Comparison of ENCODE assay signal across 35 mouse cellular contexts in genomic region chr14:123582433-123582832, GRCm38 (mm10). TPM values are rescaled to one million over a fixed set of nuclear protein-coding genes. Genes with fewer than 3 reads are reported as not detected.
"Had no signal": no experiment of that assay in that cellular context is flagged by ENCODE, and none has a peak within 500 bp of the region (broad histone marks: within the 10 kb centered on the region; RNA-seq: fewer than 3 reads in every experiment).

No protein-coding gene starts in this region.

- H3K4me3 ChIP-seq: heart, embryonic 13.5 days; heart, embryonic 15.5 days; hindbrain, embryonic 10.5 days; hindbrain, embryonic 12.5 days; hindbrain, embryonic 13.5 days; hindbrain, embryonic 15.5 days; intestine, embryonic 15.5 days; kidney, embryonic 15.5 days; layer of hippocampus, adult 2 months; left cerebral cortex, adult 2 months had no signal

- H3K4me2 ChIP-seq: heart, embryonic 11.5 days; heart, embryonic 13.5 days; heart, embryonic 15.5 days; hindbrain, embryonic 12.5 days; hindbrain, embryonic 13.5 days; hindbrain, embryonic 14.5 days; hindbrain, embryonic 15.5 days; intestine, embryonic 15.5 days; kidney, embryonic 15.5 days had no signal

- ATAC-seq: hindbrain, embryonic 16.5 days; hindbrain, postnatal 0 days; inflammation-experienced regulatory T-cells, adult 6 months; intestine, embryonic 15.5 days; intestine, embryonic 16.5 days; intestine, postnatal 0 days had no signal

- H3K27ac ChIP-seq: heart, embryonic 13.5 days; heart, embryonic 15.5 days; hindbrain, embryonic 10.5 days; hindbrain, embryonic 12.5 days; hindbrain, embryonic 13.5 days; hindbrain, embryonic 14.5 days; hindbrain, embryonic 15.5 days; hindbrain, postnatal 0 days; intestine, embryonic 15.5 days; kidney, embryonic 15.5 days; kidney, postnatal 0 days; layer of hippocampus, adult 2 months; left cerebral cortex, adult 2 months had no signal

- H3K4me1 ChIP-seq: heart, embryonic 13.5 days; heart, embryonic 15.5 days; hindbrain, embryonic 12.5 days; hindbrain, embryonic 13.5 days; hindbrain, embryonic 15.5 days; intestine, embryonic 15.5 days; kidney, embryonic 15.5 days had no signal

- H3K9ac ChIP-seq: heart, embryonic 13.5 days; heart, embryonic 15.5 days; hindbrain, embryonic 12.5 days; hindbrain, embryonic 13.5 days; hindbrain, embryonic 14.5 days; hindbrain, embryonic 15.5 days; intestine, embryonic 15.5 days; kidney, embryonic 15.5 days had no signal

- DNase-seq: heart, postnatal 10 days; heart, postnatal 14 days; heart, postnatal 36 days; heart, postnatal 4 days; kidney, adult 11 months; kidney, adult 18-20 months; kidney, adult 2 months; kidney, adult 8-10 months; kidney, adult 9 months; kidney, postnatal 10 days; kidney, postnatal 14 days; kidney, postnatal 25 days; kidney, postnatal 36 days; kidney, postnatal 4 days; layer of hippocampus, adult 9-11 months; layer of hippocampus, postnatal 36 days had no signal

- H3K27me3 ChIP-seq: heart, embryonic 13.5 days; heart, embryonic 15.5 days; hindbrain, embryonic 12.5 days; hindbrain, embryonic 13.5 days; hindbrain, embryonic 15.5 days; intestine, embryonic 15.5 days; kidney, embryonic 15.5 days had no signal

- H3K36me3 ChIP-seq: heart, embryonic 13.5 days; heart, embryonic 15.5 days; hindbrain, embryonic 10.5 days; hindbrain, embryonic 12.5 days; hindbrain, embryonic 13.5 days; hindbrain, embryonic 15.5 days; intestine, embryonic 15.5 days; kidney, embryonic 15.5 days had no signal

- H3K9me3 ChIP-seq: heart, embryonic 13.5 days; heart, embryonic 15.5 days; hindbrain, embryonic 10.5 days; hindbrain, embryonic 12.5 days; hindbrain, embryonic 13.5 days; hindbrain, embryonic 15.5 days; intestine, embryonic 15.5 days; kidney, embryonic 15.5 days had no signal

RNA-seq across cellular contexts. Expression of gene Nalcn, which starts 44.5 kb away (rescaled TPM):
- total RNA-seq: hematopoietic stem cell, adult 5-6 weeks had no signal
- polyA plus RNA-seq: inflammation-experienced regulatory T-cells, adult 6 months had no signal
